Mouse (Mus musculus): ENCODE results near the gene Orc1.

DNA sequence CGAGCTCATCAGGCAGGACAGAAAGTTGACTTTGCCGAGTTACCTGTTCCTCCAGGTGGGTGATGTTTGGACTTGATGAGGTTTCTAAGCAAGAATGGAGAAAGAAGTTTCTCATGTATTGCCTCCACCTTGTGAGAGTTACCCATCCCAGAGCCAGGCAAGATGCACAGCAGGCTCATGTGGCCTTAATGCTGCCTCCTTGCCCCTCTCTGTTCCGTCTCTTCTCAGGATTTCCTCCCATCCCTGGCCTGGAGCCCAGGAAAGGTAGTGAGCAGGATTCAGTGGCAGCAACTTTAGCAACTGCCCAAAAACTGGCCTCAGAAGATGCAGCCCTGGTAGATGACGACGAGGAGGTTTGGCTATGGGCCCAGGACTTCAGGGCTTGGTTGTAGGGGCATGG, 47.8 kb downstream of the Orc1 start:
- TF ChIP-seq CTCF (conservative IDR thresholded peaks at IDR 0.05; ENCODE audit: insufficient read depth, insufficient read length, low read depth, low read length): no peak
- TF ChIP-seq POLR2A (IDR thresholded peaks at IDR 0.05; ENCODE audit: low read depth, low read length): no peak
